ENCODE assay signal across 8 mouse cellular contexts in genomic region chr13:37969337-37969736, GRCm38 (mm10). TPM values are rescaled to one million over a fixed set of nuclear protein-coding genes. Genes with fewer than 3 reads are reported as not detected.
DNase-seq lines count a peak whose midpoint lies in the region; ATAC-seq and TF ChIP-seq lines count a peak whose summit lies in the region.

No protein-coding gene starts in this region.

- intact Hi-C loops in heart, adult 2 months (cut with DNase I), result no loop called here
- intact Hi-C loops in left cerebral cortex, postnatal 36 days (cut with DNase I), result loop anchor here (5.0 kb wide), 1 partner anchor 517 kb away; no protein-coding TSS in a partner anchor

- H3K4me2 ChIP-seq in heart, embryonic 12.5 days, result no peak overlapping the region
- peak overlapping the region; percentile 19; the same call in 1 of the 2 replicates for H3K4me2 ChIP-seq in midbrain, embryonic 16.5 days (ENCODE audit: low read length)

- TF ChIP-seq POLR2A in heart, adult 2 months (IDR thresholded peaks at IDR 0.05; ENCODE audit: insufficient read depth, low read depth, low read length), result no peak

- TF ChIP-seq CTCF in heart, adult 2 months (IDR thresholded peaks at IDR 0.05), result peak; percentile 98

- H3K9ac ChIP-seq in heart, adult 2 months (ENCODE audit: low read depth, low read length), result no peak overlapping the region
- H3K9ac ChIP-seq in heart, embryonic 12.5 days, result no peak overlapping the region
- H3K9ac ChIP-seq in midbrain, embryonic 16.5 days (ENCODE audit: low read depth, low read length), result no peak overlapping the region

- no peaks in the 10 kb centered on the region for H3K79me2 ChIP-seq in heart, adult 2 months (replicated peaks; ENCODE audit: control insufficient read depth, insufficient read depth, low read length)

- 9% methylated on average over 14 of the region's 14 CpGs for WGBS in heart, adult 2 months
- WGBS in heart, embryonic 12.5 days, result 9% methylated on average over 14 of the region's 14 CpGs
- WGBS in midbrain, embryonic 16.5 days, result 9% methylated on average over 14 of the region's 14 CpGs

- TF ChIP-seq EP300 in heart, adult 2 months (IDR thresholded peaks at IDR 0.05; ENCODE audit: insufficient read depth, low read depth, low read length), result no peak

- ATAC-seq in heart, embryonic 12.5 days (ENCODE audit: insufficient number of reproducible peaks, low FRiP score), result no peak
- ATAC-seq in midbrain, embryonic 16.5 days, result peak; percentile 12; the same call in 1 of the 2 replicates

- no peaks in the 10 kb centered on the region for H3K36me3 ChIP-seq in heart, adult 2 months (ENCODE audit: control insufficient read depth, insufficient read depth, low read length)
- peaks cover 8% of the 10 kb centered on the region; the same call in 1 of the 2 replicates for H3K36me3 ChIP-seq in heart, embryonic 12.5 days
- no peaks in the 10 kb centered on the region for H3K36me3 ChIP-seq in midbrain, embryonic 16.5 days (ENCODE audit: control insufficient read depth, insufficient read depth, low read length)

- H3K4me1 ChIP-seq in heart, adult 2 months (ENCODE audit: control insufficient read depth, insufficient read depth, low read length), result peaks cover 1% of the 10 kb centered on the region; the same call in 1 of the 2 replicates
- peaks cover 43% of the 10 kb centered on the region for H3K4me1 ChIP-seq in heart, embryonic 12.5 days (replicated peaks)
- H3K4me1 ChIP-seq in midbrain, embryonic 16.5 days (ENCODE audit: control insufficient read depth, insufficient read depth, low read length), result 0 out of 2 replicates have a peak, but pooled peaks cover 4% of the 10 kb centered on the region

- no peak overlapping the region for H3K27ac ChIP-seq in heart, adult 2 months
- H3K27ac ChIP-seq in heart, embryonic 12.5 days (ENCODE audit: poor library complexity, severe bottlenecking), result no peak overlapping the region
- H3K27ac ChIP-seq in midbrain, embryonic 16.5 days (ENCODE audit: low read length), result no peak overlapping the region

- no peak overlapping the region for H3K4me3 ChIP-seq in heart, adult 2 months
- no peak overlapping the region for H3K4me3 ChIP-seq in heart, embryonic 12.5 days
- no peak overlapping the region for H3K4me3 ChIP-seq in midbrain, embryonic 16.5 days (ENCODE audit: low read depth, low read length)

- H3K9me3 ChIP-seq in heart, embryonic 12.5 days (replicated peaks), result no peaks in the 10 kb centered on the region
- no peaks in the 10 kb centered on the region for H3K9me3 ChIP-seq in midbrain, embryonic 16.5 days (replicated peaks; ENCODE audit: control insufficient read depth, low read length, poor library complexity, severe bottlenecking)

- DNase-seq in heart, adult 2 months, result peak; percentile 77 to 90
- DNase-seq in cerebellum, adult 11-12 months, result peak; percentile 55
- DNase-seq in forelimb bud, embryonic 11.5 days (ENCODE audit: low read depth, low spot score), result peak; percentile 85
- DNase-seq in induced T-regulatory cell, adult 2 months (ENCODE audit: low read depth), result peak; percentile 85
- peak; percentile 85 to 88 for DNase-seq in left cerebral cortex, postnatal 36 days (ENCODE audit: low spot score in 2 of 2)
- peak; percentile 66 to 89 for DNase-seq in spleen, adult 18-20 months

- no peaks in the 10 kb centered on the region for H3K27me3 ChIP-seq in heart, adult 2 months (ENCODE audit: control insufficient read depth, insufficient read depth, low read length)
- no peaks in the 10 kb centered on the region for H3K27me3 ChIP-seq in heart, embryonic 12.5 days (replicated peaks)
- no peaks in the 10 kb centered on the region for H3K27me3 ChIP-seq in midbrain, embryonic 16.5 days (ENCODE audit: control insufficient read depth, insufficient read depth, low read depth, low read length)

RNA-seq across cellular contexts. Expression of gene Ssr1, which starts 24.7 kb away (rescaled TPM):
- total RNA-seq in heart, adult 2 months (2021), result 10 to 100 TPM; 41.7 to 44.9 TPM
- 10.0 and 17.2 TPM in 2 replicates for polyA plus RNA-seq in heart, adult 2 months (2012; rRNA removed)
- polyA plus RNA-seq in heart, embryonic 12.5 days (2016; fragmentation: Nextera tagmentation; extraction: Ambion mirVana), result 124 and 130 TPM in 2 replicates
- 10 to 100 TPM; 79.5 to 88.5 TPM for total RNA-seq in left cerebral cortex, postnatal 36 days (2021)
- 69.2 and 71.1 TPM in 2 replicates for polyA plus RNA-seq in midbrain, embryonic 16.5 days (2015; fragmentation: Nextera tagmentation; extraction: Ambion mirVana)
